Mouse (Mus musculus): ENCODE measurements at regions not wholly inside any gene's neighbourhood (a gene's known extent, or its start where the extent isn't known, plus 50 kb on each side); places are given as distances from the start of the nearest gene placed in this dataset.

DNA sequence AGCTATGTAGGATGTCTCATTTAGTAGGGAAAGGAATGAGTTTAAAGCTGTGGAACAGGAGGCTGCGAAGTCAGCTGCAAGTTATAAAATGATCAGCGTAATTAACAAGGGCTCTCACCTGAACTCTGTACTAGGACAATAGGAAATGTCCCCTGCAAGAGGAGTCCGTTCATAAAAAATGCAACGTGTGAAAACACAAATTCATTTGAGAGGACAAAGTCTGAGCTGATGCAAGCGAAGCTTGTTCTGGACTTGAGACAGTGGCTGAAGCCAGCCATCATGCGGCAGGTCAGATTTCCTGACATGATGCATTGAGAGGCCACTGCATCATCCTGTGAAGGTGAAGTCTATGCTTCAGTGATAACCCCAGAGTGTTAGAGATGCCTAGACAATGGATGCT is 232.5 kb downstream of the Dad1 start:
- no peaks in the 10 kb centered on the region for H3K9me3 ChIP-seq (ENCODE audit: control insufficient read depth, insufficient read depth, low read depth, low read length)
- TF ChIP-seq ZC3H11A (IDR thresholded peaks at IDR 0.05; ENCODE audit: borderline replicate concordance, low read depth, low read length): no peak
- TF ChIP-seq ZNF384 (IDR thresholded peaks at IDR 0.05; ENCODE audit: low read depth, low read length): no peak
- TF ChIP-seq HCFC1 (IDR thresholded peaks at IDR 0.05; ENCODE audit: borderline replicate concordance, insufficient read depth, low read length): no peak
- TF ChIP-seq MAFK (IDR thresholded peaks at IDR 0.05; ENCODE audit: insufficient read depth, low read depth, low read length): no peak
- TF ChIP-seq CHD2 (IDR thresholded peaks at IDR 0.05; ENCODE audit: low read depth, low read length): no peak
- in situ Hi-C loops (cut with MboI; ENCODE audit: low sequenced_read_pairs in 2 of 2, unreplicated experiment in 2 of 2): no loop called here
- no peaks in the 10 kb centered on the region for H3K36me3 ChIP-seq (ENCODE audit: control insufficient read depth, insufficient read depth, low read length, poor library complexity, severe bottlenecking)
- H3K4me3 ChIP-seq (ENCODE audit: insufficient read depth in 1 of 2, low read depth in 1 of 2, low read length in 2 of 2, poor library complexity in 1 of 2, severe bottlenecking in 1 of 2): no peak overlapping the region
- no peak overlapping the region for H3K27ac ChIP-seq (ENCODE audit: insufficient read depth, low read depth, low read length, poor library complexity, severe bottlenecking)
- no peak for DNase-seq (ENCODE audit: low read depth, low spot score)
- H3K4me1 ChIP-seq (ENCODE audit: control insufficient read depth in 2 of 2, insufficient read depth in 2 of 2, low read length in 2 of 2, poor library complexity in 1 of 2): no peaks in the 10 kb centered on the region
- H3K9ac ChIP-seq (ENCODE audit: insufficient read depth, low read depth, low read length, poor library complexity, severe bottlenecking): no peak overlapping the region

DNA sequence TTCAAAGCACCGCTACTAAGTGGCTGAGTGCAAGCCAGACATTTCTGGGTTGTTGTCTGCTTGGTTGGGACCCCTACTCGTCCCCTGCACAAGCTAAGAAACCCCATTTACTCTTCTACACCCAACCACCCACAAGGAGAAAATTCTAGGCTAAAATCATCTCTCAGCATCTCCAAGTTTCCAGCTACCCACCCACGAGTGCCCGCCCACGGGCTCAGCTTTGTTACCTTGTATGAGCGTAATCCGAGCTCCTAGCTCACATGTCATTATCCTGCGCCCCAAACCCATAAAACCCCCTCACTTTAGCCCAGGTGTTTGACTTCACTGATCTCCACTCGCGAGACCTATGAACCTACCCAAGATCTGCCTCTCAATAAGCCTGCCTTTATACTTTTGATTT is 239.3 kb downstream of the Dad1 start:
- no peaks in the 10 kb centered on the region for H3K9me3 ChIP-seq (ENCODE audit: control insufficient read depth, insufficient read depth, low read depth, low read length)
- DNase-seq (ENCODE audit: low read depth, low spot score): no peak
- no peak overlapping the region for H3K9ac ChIP-seq (ENCODE audit: insufficient read depth, low read depth, low read length, poor library complexity, severe bottlenecking)
- no peak for TF ChIP-seq MAFK (IDR thresholded peaks at IDR 0.05; ENCODE audit: insufficient read depth, low read depth, low read length)
- TF ChIP-seq CHD2 (IDR thresholded peaks at IDR 0.05; ENCODE audit: low read depth, low read length): no peak
- no peak for TF ChIP-seq HCFC1 (IDR thresholded peaks at IDR 0.05; ENCODE audit: borderline replicate concordance, insufficient read depth, low read length)
- no peak for TF ChIP-seq ZNF384 (IDR thresholded peaks at IDR 0.05; ENCODE audit: low read depth, low read length)
- TF ChIP-seq ZC3H11A (IDR thresholded peaks at IDR 0.05; ENCODE audit: borderline replicate concordance, low read depth, low read length): no peak
- in situ Hi-C loops (cut with MboI; ENCODE audit: low sequenced_read_pairs in 2 of 2, unreplicated experiment in 2 of 2): no loop called here
- no peaks in the 10 kb centered on the region for H3K4me1 ChIP-seq (ENCODE audit: control insufficient read depth in 2 of 2, insufficient read depth in 2 of 2, low read length in 2 of 2, poor library complexity in 1 of 2)
- H3K4me3 ChIP-seq (ENCODE audit: insufficient read depth in 1 of 2, low read depth in 1 of 2, low read length in 2 of 2, poor library complexity in 1 of 2, severe bottlenecking in 1 of 2): no peak overlapping the region
- no peaks in the 10 kb centered on the region for H3K36me3 ChIP-seq (ENCODE audit: control insufficient read depth, insufficient read depth, low read length, poor library complexity, severe bottlenecking)
- no peak overlapping the region for H3K27ac ChIP-seq (ENCODE audit: insufficient read depth, low read depth, low read length, poor library complexity, severe bottlenecking)

DNA sequence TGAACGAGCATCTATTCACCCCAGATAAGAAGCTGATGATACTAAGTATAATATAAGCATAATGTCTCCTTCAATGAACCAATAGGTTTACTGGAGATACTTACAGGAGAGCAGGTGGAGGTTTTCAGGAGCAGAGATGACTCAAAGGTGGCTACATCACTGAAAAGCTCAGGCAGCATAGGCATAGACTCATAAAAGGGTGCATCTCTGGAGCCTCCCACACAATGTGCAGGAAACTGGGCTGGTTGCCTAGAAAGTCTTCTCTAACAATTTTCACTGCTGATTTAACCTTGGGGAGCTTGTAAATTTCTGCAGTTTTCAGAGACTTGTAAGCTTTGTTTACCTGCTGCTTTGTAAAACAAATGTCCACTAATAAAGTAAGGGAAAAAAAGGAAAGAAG is 251.8 kb downstream of the Dad1 start:
- Histone ChIP-seq H3K4me3 (ENCODE audit: insufficient read depth in 1 of 2, low read depth in 1 of 2, low read length in 2 of 2, poor library complexity in 1 of 2, severe bottlenecking in 1 of 2) (no peak overlapping the region), H3K9ac (ENCODE audit: insufficient read depth, low read depth, low read length, poor library complexity, severe bottlenecking) (no peak overlapping the region), H3K36me3 (ENCODE audit: control insufficient read depth, insufficient read depth, low read length, poor library complexity, severe bottlenecking) (no peaks in the 10 kb centered on the region), H3K9me3 (ENCODE audit: control insufficient read depth, insufficient read depth, low read depth, low read length) (no peaks in the 10 kb centered on the region), H3K27ac (ENCODE audit: insufficient read depth, low read depth, low read length, poor library complexity, severe bottlenecking) (no peak overlapping the region), H3K4me1 (ENCODE audit: control insufficient read depth in 2 of 2, insufficient read depth in 2 of 2, low read length in 2 of 2, poor library complexity in 1 of 2) (no peaks in the 10 kb centered on the region)
- no peak for TF ChIP-seq ZC3H11A (IDR thresholded peaks at IDR 0.05; ENCODE audit: borderline replicate concordance, low read depth, low read length)
- TF ChIP-seq HCFC1 (IDR thresholded peaks at IDR 0.05; ENCODE audit: borderline replicate concordance, insufficient read depth, low read length): no peak
- no peak for TF ChIP-seq CHD2 (IDR thresholded peaks at IDR 0.05; ENCODE audit: low read depth, low read length)
- no peak for TF ChIP-seq MAFK (IDR thresholded peaks at IDR 0.05; ENCODE audit: insufficient read depth, low read depth, low read length)
- no peak for TF ChIP-seq ZNF384 (IDR thresholded peaks at IDR 0.05; ENCODE audit: low read depth, low read length)
- in situ Hi-C loops (cut with MboI; ENCODE audit: low sequenced_read_pairs in 2 of 2, unreplicated experiment in 2 of 2): no loop called here
- DNase-seq (ENCODE audit: low read depth, low spot score): no peak

GRCm38 (mm10) chr14:54000527-54000926 is 253.4 kb downstream of the Dad1 start:
- TF ChIP-seq MAFK (IDR thresholded peaks at IDR 0.05; ENCODE audit: insufficient read depth, low read depth, low read length): no peak
- no peak for TF ChIP-seq ZNF384 (IDR thresholded peaks at IDR 0.05; ENCODE audit: low read depth, low read length)
- TF ChIP-seq ZC3H11A (IDR thresholded peaks at IDR 0.05; ENCODE audit: borderline replicate concordance, low read depth, low read length): no peak
- no peak for TF ChIP-seq CHD2 (IDR thresholded peaks at IDR 0.05; ENCODE audit: low read depth, low read length)
- no peak for TF ChIP-seq HCFC1 (IDR thresholded peaks at IDR 0.05; ENCODE audit: borderline replicate concordance, insufficient read depth, low read length)
- no peak for DNase-seq (ENCODE audit: low read depth, low spot score)
- in situ Hi-C loops (cut with MboI; ENCODE audit: low sequenced_read_pairs in 2 of 2, unreplicated experiment in 2 of 2): no loop called here

DNA sequence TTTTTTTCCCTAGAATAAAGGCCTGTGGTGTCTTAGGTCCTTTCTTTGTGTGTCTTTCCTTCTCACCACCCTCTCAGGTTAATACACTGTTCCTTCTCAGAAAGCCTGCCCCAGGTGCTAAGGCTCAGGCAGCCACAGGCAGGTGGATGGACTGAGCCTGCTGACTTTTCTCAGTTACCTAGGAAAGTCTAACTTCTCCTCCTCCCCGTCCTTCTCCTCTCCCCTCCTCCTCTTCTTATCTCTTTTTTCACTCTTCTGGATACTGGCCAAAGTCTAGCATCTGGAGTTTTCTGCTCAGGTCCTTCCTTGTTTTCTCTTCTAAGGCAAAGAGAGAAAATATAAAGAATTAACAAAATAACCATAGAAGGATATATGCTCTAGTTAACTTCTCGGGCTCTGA is 260.5 kb downstream of the Dad1 start:
- H3K4me1 ChIP-seq (ENCODE audit: control insufficient read depth in 2 of 2, insufficient read depth in 2 of 2, low read length in 2 of 2, poor library complexity in 1 of 2): no peaks in the 10 kb centered on the region
- no peak overlapping the region for H3K4me3 ChIP-seq (ENCODE audit: insufficient read depth in 1 of 2, low read depth in 1 of 2, low read length in 2 of 2, poor library complexity in 1 of 2, severe bottlenecking in 1 of 2)
- no peaks in the 10 kb centered on the region for H3K36me3 ChIP-seq (ENCODE audit: control insufficient read depth, insufficient read depth, low read length, poor library complexity, severe bottlenecking)
- no peaks in the 10 kb centered on the region for H3K9me3 ChIP-seq (ENCODE audit: control insufficient read depth, insufficient read depth, low read depth, low read length)
- TF ChIP-seq ZC3H11A (IDR thresholded peaks at IDR 0.05; ENCODE audit: borderline replicate concordance, low read depth, low read length) (no peak), CHD2 (IDR thresholded peaks at IDR 0.05; ENCODE audit: low read depth, low read length) (no peak), MAFK (IDR thresholded peaks at IDR 0.05; ENCODE audit: insufficient read depth, low read depth, low read length) (no peak), ZNF384 (IDR thresholded peaks at IDR 0.05; ENCODE audit: low read depth, low read length) (no peak), HCFC1 (IDR thresholded peaks at IDR 0.05; ENCODE audit: borderline replicate concordance, insufficient read depth, low read length) (no peak)
- in situ Hi-C loops (cut with MboI; ENCODE audit: low sequenced_read_pairs in 2 of 2, unreplicated experiment in 2 of 2): no loop called here
- DNase-seq (ENCODE audit: low read depth, low spot score): no peak
- no peak overlapping the region for H3K27ac ChIP-seq (ENCODE audit: insufficient read depth, low read depth, low read length, poor library complexity, severe bottlenecking)
- no peak overlapping the region for H3K9ac ChIP-seq (ENCODE audit: insufficient read depth, low read depth, low read length, poor library complexity, severe bottlenecking)

More at GRCm38 (mm10) chr14:54000527-54000926, 253.4 kb downstream of the Dad1 start:
- no peak overlapping the region for H3K9ac ChIP-seq (ENCODE audit: insufficient read depth, low read depth, low read length, poor library complexity, severe bottlenecking)
- H3K9me3 ChIP-seq (ENCODE audit: control insufficient read depth, insufficient read depth, low read depth, low read length): no peaks in the 10 kb centered on the region
- H3K4me3 ChIP-seq (ENCODE audit: insufficient read depth in 1 of 2, low read depth in 1 of 2, low read length in 2 of 2, poor library complexity in 1 of 2, severe bottlenecking in 1 of 2): no peak overlapping the region
- H3K4me1 ChIP-seq (ENCODE audit: control insufficient read depth in 2 of 2, insufficient read depth in 2 of 2, low read length in 2 of 2, poor library complexity in 1 of 2): no peaks in the 10 kb centered on the region
- no peak overlapping the region for H3K27ac ChIP-seq (ENCODE audit: insufficient read depth, low read depth, low read length, poor library complexity, severe bottlenecking)
- H3K36me3 ChIP-seq (ENCODE audit: control insufficient read depth, insufficient read depth, low read length, poor library complexity, severe bottlenecking): no peaks in the 10 kb centered on the region

Measured in ES-E14 (cell line).